Mouse (Mus musculus): Measurements from ENCODE around the gene Prkcb.

Gene Prkcb

DNA sequence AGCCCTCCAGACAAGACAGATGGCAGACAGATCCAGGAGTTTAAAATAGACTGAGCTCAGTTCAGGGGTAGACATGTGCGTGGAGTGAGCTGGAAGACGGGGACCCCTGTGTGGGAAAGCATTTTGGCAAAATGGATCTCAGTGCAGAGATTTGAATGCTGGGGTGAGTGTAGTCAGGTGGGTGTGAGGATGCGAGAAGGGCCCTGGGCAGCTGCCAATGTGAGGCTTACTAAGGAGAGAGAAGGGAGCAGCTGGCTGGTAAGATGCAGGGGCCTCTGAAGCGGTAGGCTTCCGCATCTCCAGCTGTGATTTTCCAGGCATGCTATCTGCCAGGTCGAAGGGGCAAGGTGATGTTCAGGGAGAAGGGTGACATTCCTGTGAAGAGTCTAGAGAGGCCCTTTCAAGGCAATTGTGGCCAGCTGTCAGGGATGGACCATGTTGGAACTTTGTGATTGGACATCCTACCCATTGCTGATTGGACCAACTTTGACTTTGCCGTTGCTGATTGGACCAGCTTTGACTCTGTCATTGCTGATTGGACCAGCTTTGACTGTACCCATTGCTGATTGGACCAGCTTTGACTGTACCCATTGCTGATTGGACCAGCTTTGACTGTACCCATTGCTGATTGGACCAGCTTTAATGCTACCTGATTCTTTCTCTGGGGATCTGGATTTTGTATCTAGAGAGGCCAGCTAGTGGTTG is 78.9 kb downstream of the Prkcb start:
- DNase-seq (ENCODE audit: low read depth, low spot score): no peak

DNA sequence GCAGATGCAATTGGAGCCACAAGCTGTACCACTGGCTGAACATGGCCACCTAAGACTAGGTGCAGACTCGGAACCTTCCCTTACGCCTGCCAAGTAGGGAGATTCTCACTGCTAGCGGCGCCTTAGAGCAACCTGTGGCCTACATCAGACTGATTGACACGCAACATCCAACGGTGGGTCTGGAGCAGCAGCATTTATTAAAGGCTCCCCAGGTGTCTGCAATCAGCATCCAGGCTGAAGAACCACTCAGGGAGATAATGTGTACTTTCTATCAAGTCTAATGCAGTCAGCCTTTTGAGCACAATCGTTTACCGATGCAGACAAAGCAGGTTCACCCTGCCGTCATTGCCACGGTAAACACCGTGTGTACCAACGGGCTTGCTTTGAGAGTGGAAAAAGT is 81.9 kb downstream of the Prkcb start:
- no peak for DNase-seq (ENCODE audit: low read depth, low spot score)

DNA sequence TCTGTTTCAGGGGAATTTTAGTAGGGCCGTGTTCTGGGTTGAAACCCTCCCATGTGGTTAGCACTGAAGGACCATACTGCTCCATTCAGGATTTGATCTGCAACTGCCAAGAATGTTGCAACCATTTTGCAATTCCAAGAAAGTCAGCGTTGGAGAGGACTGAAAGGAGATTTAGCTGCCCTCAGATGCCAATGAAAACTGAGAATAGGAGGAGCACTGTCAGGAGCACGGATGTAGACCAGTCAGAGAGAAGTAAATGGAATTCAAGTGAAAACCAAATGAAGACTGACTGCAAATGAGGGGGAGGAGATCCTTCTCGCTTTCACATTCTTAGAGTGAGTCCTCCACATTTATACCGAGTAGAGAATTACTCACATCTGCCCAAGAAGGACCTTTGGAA is 83.4 kb downstream of the Prkcb start:
- no peak for DNase-seq (ENCODE audit: low read depth, low spot score)

DNA sequence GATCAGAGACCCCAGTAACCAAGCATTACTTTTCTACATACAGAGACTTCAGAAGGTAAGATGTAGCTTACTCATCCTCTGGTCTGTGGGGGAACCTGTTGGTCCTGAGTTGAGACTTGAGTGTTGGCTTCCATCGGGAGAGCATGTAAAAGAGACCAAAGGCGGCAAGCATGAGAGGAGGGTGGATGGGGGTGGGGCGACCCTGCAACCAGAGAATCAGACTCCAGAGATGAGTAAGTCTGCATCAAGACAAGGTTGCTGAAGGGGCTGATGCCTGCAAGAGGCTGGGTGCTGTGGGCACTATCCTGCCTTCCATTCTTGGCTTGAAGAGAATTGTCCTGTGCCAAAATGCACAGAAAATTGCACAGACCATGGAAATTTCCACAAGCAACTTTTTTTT is 83.8 kb downstream of the Prkcb start:
- no peak for DNase-seq (ENCODE audit: low read depth, low spot score)

DNA sequence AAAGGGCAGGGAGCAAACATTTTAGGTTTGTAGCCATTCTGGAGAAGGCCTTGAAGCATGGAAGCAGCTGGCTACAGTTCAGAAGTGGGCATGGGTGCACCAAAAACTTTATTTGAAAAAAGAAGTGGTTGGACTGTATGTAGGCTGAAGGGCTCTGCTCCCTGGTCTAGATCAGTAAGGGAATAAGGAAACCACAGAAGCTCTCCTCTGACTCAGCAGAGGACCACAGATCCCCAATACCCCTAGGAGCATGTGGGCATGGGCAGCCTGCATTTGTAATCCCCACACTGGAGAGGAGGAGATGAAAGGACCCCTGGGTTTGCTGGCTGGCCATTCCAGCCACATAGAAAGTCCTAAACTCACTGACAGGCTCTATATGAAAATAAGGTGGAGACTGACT is 88.3 kb downstream of the Prkcb start:
- DNase-seq (ENCODE audit: low read depth, low spot score): no peak

DNA sequence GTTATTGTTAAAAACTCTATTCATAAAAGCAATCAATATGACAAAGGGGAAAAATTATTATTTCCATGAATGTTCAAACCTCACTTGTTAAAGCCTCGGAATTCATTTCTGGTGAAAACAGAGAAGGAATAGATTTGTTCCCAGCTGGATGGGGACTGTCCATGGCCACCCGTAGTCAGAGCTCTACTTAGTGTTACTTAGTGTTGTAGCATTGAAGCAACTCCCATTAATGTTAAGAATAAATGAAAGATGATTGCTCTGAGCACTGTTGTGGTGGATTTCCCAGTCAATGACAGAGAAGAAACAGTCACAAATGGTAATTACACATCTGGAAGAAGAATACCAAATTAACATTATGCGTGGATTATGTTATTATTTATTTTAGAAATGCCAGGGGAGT is 89.4 kb downstream of the Prkcb start:
- no peak for DNase-seq (ENCODE audit: low read depth, low spot score)

DNA sequence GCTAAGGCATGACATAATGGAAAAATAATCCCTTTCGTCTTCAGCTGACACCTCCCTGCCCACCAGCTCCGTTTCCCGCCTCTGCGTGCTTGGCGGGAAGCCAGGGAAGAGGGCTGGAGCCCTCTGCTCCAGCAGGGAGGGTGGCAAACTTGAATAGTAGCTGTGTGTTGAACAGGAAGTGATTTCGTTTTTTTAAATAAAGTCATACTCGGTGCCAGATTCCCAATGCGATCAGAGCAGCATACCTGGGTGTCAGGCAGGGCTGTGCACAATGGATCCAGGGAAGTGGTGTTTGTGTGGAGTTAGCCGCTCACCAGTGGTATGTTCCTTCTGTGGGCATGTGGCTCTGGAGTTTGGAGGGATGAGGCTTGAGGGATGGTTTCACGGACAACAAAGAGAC is 89.9 kb downstream of the Prkcb start:
- DNase-seq (ENCODE audit: low read depth, low spot score): no peak

DNA sequence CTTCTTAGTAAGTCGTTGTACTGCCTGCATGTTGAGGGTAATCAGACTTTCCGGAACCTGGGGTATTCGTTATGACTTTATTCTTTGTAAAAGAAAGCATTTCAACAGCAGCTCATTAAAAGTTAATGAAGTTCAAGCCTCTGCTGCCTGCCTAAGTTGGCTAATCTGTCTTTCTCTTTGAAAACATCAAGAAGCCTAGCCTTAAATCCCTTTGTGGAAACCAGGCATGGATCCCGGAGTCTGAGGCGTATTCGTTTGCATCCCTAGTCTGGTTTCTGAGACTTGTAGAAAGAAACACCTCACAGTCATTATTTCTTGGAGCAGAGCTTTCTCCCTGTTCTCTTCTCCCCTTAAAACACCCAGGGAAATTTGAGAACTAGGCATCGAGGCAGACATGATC is 90.7 kb downstream of the Prkcb start:
- DNase-seq (ENCODE audit: low read depth, low spot score): no peak

DNA sequence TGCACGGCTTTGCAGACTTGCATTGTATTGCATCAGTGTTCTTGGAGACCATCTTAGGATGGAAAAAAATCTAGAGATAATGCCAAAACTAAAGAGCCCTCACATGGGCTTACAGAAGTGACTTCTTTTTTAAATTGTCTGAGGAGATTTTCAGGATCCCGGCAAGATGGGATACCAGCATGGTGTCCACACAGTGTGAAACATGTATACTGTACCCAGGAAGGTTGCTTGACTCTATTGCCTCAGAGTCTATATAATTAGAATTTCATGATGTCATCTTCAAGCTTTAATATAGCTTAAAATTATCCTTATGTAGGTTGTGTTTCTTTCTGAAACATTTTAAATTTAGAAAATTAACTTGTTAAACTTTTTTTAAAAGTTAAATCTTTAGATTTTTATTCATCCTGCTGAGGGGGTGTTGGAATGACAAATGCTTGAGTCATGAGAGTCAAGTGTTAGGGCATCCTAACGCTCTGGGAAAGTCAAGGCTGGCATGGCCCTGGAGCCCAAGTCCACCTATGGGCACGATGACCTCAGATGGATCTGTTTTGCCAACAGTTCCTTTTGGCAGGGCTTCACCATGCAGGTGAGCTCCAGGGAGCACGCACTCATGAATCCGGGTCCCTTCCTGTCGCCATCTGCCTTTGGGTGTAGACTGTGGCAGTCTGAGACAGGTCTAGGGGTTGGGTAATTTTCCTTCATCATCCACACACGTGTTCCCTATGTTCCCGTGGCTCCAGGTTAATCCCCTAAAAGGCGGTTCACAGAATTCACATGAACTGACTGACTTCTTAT is 92.0 kb downstream of the Prkcb start:
- DNase-seq (ENCODE audit: low read depth, low spot score): no peak

DNA sequence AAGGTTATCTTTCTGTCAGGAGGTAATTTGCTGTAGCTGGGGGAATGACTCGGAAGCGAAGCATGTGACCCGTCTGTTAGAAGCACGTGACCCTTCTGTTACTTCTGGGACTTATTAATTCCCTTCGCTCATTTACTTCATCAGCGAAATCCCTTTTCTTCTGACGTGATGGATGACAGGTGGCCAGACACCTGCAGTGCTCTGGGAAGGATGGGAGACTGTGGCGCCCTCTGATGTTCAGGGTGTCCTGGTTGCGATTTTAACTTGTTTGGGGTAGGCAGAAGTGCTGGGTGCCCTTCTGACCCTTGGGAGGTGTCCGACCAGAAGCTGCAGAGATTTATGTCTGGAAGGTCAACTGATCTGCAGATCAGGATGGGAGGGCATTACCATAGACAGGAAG is 93.0 kb downstream of the Prkcb start:
- no peak for DNase-seq (ENCODE audit: low read depth, low spot score)

DNA sequence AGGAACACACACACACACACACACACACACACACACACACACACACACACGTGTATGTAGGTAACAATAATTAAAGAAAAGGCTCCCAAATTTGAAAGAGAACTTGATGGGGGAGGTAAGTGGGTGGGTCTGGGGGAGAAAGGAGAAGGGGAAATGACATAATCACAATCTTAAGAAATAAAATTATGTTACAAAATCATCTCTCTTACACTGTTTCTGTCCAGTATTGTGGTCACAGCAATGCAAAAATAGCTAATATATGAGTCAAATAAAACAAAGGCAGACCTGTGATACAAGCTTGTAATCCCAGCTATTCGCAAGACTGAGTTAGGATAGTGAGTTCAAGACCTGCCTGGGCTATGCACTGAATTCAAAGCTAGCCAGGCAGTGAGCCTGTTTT is 94.7 kb downstream of the Prkcb start:
- no peak for DNase-seq (ENCODE audit: low read depth, low spot score)

DNA sequence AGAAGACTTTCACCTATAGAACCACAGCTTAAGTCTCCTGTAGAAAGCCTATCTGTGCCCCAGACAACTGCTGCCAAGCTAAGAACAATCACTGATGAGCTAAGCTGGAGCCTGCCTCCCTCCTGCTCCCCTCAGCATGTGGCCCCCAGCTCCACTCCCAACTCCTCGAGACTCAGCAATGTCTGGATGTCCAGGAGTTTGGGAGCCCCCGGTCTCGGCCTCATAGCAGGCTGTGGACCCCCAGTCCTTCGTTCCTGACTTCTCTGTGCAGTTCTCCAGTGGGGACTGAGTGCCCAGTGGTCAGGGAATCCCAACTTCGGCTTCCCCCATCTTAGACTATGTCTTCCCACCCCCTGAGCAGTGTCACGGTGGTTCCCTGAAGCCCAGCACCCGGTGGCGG is 96.3 kb downstream of the Prkcb start:
- DNase-seq (ENCODE audit: low read depth, low spot score): no peak

DNA sequence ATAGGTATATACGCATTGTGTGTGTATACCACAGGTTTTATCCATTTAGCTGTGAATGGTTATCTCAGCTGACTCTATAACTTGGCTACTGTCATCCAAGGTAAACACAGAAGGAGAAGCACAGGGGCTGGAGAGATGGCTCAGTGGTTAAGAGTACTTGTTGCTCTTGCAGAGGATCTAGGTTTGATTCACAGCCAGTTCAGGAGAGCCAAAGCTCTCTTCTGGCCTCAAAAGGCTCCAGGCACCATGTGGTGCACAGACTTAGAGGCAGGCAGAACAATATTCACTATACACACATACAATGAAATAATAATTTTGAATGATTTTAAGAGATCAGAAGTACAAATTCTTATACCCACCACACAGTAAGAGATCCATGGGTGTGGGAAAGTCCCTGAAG is 98.0 kb downstream of the Prkcb start:
- no peak for DNase-seq (ENCODE audit: low read depth, low spot score)

DNA sequence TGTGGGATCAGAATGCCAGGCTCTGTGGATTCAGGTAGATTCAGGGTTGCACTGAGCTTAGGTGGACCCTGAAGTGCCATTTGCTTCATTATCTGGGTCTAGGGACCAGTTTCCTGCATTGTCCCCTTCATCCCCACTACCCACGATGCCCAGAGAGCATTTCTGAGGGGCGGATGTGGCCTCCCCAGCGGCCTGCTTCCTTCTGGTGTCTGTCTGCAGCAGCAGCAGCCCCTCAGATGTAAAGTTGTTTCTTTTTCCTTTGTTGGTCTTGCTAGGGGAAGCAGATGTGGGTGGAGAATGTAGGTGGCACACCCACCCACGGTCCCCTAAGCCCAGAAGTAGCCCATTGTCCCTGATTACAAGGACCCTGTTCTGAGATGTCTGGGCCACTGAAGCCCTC is 99.3 kb downstream of the Prkcb start:
- DNase-seq (ENCODE audit: low read depth, low spot score): no peak

DNA sequence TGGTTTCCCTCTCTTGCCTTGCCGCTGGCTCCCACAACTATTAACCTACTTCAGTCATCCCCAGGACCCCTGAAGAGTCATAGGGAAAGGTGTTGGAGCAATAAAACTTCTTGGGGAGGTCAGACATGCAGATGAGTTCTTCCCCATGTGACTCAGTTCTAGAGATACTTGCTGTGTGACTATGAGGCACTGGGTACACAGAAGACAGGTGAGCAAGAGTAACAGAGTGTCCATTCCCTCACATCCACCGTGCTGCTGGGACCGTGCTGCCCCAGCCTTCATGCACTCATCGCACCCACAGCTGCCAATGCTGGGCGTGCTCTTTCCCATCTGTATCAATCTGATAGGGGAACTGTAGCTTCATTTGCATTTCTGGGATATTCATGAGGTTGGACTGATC is 100.3 kb downstream of the Prkcb start:
- no peak for DNase-seq (ENCODE audit: low read depth, low spot score)

DNA sequence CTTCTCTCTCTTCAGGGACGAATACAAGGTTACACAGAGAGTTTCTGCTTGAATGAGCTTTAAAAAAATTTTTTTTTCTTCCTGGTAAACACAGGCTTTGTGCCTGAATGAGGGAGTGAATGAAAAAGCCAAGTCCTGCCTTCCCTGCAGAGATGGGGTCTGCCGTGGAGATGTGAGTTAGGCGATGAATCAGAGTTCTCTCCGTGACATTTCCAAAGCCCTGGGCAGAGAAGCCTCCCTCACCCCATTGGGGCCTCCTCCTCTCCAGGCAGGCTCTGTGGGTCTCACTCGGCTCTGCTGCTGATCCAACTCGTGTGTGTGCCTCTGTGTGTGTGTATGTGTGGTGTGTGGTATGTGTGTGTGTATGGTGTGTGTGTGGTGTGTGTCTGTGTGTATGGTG is 101.1 kb downstream of the Prkcb start:
- DNase-seq (ENCODE audit: low read depth, low spot score): no peak

DNA sequence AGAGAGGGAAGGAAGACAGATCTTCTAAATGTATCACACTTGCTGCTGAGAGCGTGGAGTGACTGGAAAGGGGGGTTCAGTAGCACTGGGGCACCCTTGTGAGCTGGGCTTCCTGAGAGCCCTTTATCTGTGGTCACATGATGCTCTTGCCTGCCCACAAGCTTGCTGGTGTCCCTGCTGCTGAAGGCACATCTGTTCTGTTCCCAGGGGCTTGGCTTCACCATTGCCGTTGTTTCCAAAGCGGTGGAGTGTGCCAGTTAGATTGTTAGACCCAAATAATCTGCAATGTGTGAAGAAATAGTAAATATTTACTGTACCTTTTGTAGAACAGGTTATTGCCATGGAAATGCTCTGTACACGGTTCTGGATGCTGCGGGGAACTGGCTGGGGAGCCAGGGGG is 101.6 kb downstream of the Prkcb start:
- no peak for DNase-seq (ENCODE audit: low read depth, low spot score)

DNA sequence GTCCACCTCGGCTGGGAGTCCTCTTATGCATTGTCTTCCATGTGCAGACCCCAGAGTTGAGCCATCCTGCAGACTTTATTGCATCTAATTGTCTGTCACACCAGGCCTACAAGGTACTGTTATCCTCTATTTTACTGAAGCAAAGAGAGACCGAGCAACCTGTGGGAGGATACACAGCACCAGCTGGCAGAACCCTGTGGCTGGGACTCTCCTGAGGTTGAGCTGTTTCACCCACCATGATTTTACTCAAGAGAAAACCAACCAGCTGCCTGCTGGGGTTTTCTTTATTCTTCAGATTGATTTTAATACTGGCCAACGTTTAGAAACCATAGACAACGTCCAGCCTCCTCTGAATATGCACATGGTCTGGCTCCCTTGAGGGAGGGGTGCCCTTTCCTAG is 102.1 kb downstream of the Prkcb start:
- DNase-seq (ENCODE audit: low read depth, low spot score): no peak

DNA sequence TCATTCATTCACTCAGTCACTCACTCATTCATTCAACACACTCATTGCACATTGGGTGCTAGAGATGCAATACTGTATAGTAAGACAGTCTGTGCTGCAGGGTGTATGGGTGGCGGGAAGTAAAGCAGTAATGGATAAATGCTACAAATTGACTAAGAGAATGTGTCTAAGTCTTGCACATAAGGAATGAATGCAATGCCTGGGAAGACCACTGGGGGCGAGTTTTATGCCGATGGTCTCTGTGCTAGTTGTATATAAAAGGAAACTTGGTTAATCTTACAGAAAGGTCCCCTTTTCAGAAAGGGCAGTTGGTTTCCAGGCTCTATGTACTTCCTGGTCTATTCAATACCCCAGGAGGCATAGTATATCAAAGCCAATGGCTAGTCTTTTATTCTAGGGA is 102.8 kb downstream of the Prkcb start:
- no peak for DNase-seq (ENCODE audit: low read depth, low spot score)

DNA sequence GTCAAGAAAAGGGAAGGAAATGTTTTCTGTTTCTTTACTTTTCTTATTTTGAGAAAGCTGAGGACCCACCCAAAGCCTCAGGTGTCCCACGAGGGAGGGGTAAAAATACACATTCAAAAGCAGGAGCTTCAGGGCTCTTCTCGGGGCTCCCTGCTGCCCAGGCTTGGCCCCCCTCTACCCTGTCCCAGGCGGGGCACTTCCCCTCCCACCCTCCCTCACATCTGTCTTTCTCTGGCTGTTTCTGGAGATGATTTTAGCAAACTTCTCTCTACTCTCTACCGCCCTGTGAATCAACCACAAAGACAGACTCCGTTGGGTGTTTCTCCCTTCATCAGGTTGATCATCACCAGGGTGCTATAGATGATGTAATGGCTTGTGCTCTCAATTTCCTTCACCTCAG is 105.4 kb downstream of the Prkcb start:
- DNase-seq (ENCODE audit: low read depth, low spot score): no peak

DNA sequence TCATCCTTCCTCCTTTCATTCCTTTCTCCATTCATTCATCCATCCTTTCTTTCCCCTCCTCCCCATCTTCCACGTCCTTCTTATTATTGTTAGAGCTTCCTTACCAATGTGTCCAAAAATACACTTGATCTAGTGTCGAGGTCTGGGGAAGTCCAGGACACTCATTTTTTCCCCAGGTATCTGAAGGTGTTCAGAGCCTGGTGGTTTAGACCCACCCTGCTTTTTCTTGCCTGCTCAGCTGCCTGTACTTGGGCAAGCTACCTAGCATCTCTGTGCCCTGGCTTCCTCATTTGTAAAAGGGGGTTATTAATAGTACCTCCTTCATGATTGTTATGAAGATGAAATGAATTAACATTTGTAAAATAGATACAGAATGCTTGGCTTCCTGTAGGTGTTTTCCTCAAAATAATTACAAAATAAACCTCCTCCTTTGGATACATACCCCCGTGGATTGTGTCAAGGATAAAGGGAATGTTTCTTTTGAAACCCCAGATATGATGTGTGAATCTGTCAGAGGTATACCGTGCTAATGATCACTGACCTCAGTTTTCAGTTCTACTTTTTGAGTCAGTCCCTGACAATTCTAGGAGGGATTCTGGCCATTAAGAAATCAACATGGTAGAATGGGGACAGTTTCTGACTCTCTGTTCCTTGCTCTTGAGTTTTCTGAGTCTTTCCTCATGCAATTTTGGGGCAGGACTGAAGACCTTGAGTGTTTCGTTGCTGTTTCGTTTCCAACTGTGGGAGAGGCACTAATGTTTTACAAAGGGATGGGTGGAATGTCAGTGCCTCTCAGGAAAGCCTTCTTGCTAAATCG is 106.8 kb downstream of the Prkcb start:
- DNase-seq (ENCODE audit: low read depth, low spot score): no peak

DNA sequence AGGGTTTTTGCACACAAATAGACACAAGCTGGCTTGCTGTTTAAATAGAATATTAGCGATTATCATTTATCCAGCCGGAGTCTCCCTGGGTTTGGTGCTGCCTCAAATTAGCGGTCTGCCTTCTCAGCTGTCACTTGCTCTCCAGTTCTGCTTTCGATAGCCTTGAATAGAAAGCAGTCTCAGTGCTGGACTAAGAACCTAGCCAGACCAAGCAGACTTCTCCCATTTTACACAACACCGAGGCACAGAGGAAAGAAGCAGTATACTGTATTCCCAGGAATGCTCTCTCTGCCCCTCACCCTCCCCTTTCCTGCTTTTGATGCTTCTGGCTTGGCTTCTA is 107.4 kb downstream of the Prkcb start:
- no peak for DNase-seq (ENCODE audit: low read depth, low spot score)

DNA sequence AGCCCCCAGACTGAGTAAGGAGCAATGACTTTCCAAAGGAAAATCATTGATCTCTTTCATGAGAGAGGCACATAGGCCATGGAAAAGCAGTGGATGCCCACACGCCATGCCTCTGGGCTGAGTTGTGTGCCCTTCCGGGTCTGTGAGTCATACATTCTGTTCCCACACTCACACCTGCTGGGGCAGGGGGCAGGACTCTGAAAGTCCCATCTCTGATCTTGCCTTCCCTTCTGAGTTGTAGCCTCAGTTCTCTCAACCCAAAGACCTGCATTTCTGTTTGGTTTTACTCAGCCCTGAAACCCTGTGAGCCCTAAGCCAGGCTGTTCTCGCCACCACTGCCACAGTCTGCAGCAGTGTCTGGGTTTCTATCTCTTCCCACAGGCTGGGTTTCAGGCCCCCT is 109.1 kb downstream of the Prkcb start:
- no peak for DNase-seq (ENCODE audit: low read depth, low spot score)
